Mouse (Mus musculus): ENCODE data around the gene Gm21454. TPM values are rescaled to one million over a fixed set of nuclear protein-coding genes. Genes with fewer than 3 reads are reported as not detected.
"Not testable (repeated sequence)": the region's sequence is repeated elsewhere in the genome, so short reads cannot be mapped to it uniquely, and the experiment has no call there.

Gene Gm21454
- not detected in 2 replicates for polyA plus RNA-seq (2016; fragmentation: Nextera tagmentation; extraction: Ambion mirVana)

DNA sequence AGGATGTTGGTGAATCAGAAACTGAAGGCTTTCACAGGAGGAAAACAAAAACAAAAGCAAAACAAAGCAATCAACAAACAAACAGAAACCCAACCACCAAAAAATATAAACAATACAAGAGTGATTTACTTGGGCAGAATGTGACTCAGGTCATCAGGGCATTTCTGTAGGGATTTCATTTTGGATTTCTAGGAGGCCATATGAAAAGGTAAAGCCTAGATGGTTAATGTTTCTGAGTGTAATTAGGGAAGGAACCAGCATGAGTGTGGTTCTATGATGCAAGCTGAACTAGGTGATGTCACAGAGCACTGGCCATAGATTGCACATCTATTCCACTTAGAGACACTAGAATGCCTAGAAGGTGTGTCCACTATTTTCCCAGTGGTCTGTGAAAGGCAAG is at the start of gene Gm21454, which contains the start of gene Gm21440:
Gene Gm21454 (plus strand): TSS at position 352 of the 400 bp plus-strand sequence.
Gene Gm21440 (plus strand): TSS at position 301 of the 400 bp plus-strand sequence.
- not testable (repeated sequence) for H3K9me3 ChIP-seq; H3K27me3 ChIP-seq (ENCODE audit: poor library complexity, severe bottlenecking); H3K36me3 ChIP-seq (replicated peaks); H3K4me3 ChIP-seq; DNase-seq (ENCODE audit: extremely low spot score, low spot score); H3K4me1 ChIP-seq; H3K27ac ChIP-seq

GRCm38 (mm10) chrY:13223828-13224227 is 28.4 kb upstream of the Gm21454 start, which contains the start of gene Gm21828:
Gene Gm21828, minus strand, starts transcription at chrY:13223928.
- H3K4me3 ChIP-seq; H3K27me3 ChIP-seq (ENCODE audit: poor library complexity, severe bottlenecking); H3K4me1 ChIP-seq; DNase-seq (ENCODE audit: extremely low spot score, low spot score); H3K36me3 ChIP-seq (replicated peaks); H3K27ac ChIP-seq; H3K9me3 ChIP-seq: not testable (repeated sequence)
- no CpG with 5 or more reads among the region's 3 CpGs for WGBS

DNA sequence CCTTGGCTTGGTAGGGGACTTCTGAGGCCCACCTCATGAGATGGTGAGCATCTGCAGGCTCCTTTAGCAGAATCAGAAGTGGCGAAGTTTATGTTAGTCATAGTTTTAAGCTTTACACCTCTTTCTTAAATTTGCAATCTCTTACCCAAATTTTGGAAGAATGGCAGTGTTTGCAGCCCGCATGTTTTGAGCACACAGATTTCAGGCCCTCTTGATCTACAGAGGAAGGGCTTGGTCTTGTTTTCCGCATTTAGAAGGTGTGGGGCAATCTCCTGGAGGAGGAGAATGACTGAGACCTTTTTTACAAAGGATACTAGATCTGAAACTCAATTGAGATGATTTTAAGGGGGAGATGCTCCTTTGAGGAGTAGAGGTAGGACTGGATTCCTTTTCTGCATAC is 96.7 kb downstream of the Gm21454 start, which contains the start of gene Gm21725:
Gene Gm21725 (minus strand): TSS at position 101 of the 400 bp plus-strand sequence.
- WGBS = no CpG with 5 or more reads among the region's 3 CpGs
- not testable (repeated sequence) for H3K36me3 ChIP-seq (replicated peaks); H3K27me3 ChIP-seq (ENCODE audit: poor library complexity, severe bottlenecking)

More for the DNA sequence above, 96.7 kb downstream of the Gm21454 start, which contains the start of gene Gm21725:
- H3K4me1 ChIP-seq; H3K9me3 ChIP-seq; DNase-seq (ENCODE audit: extremely low spot score, low spot score); H3K4me3 ChIP-seq; H3K27ac ChIP-seq: not testable (repeated sequence)

Other genes starting within 250 kb of the Gm21454 start
- gene Gm20807, start 209.6 kb upstream of the Gm21454 start, polyA plus RNA-seq (2016; fragmentation: Nextera tagmentation; extraction: Ambion mirVana) = not detected in 2 replicates
- not detected in 2 replicates for gene Gm21891, start 119.0 kb upstream of the Gm21454 start, polyA plus RNA-seq (2016; fragmentation: Nextera tagmentation; extraction: Ambion mirVana)
- not detected in 2 replicates for gene Gm21425, start 90.5 kb upstream of the Gm21454 start, polyA plus RNA-seq (2016; fragmentation: Nextera tagmentation; extraction: Ambion mirVana)
- not detected in 2 replicates for gene Gm21828, start 28.5 kb upstream of the Gm21454 start, polyA plus RNA-seq (2016; fragmentation: Nextera tagmentation; extraction: Ambion mirVana)
- not detected in 2 replicates for gene Gm21440, start 51 bp upstream of the Gm21454 start, polyA plus RNA-seq (2016; fragmentation: Nextera tagmentation; extraction: Ambion mirVana)
- not detected in 2 replicates for gene Gm21725, start 96.6 kb downstream of the Gm21454 start, polyA plus RNA-seq (2016; fragmentation: Nextera tagmentation; extraction: Ambion mirVana)
- not detected in 2 replicates for gene Gm21866, start 213.1 kb downstream of the Gm21454 start, polyA plus RNA-seq (2016; fragmentation: Nextera tagmentation; extraction: Ambion mirVana)
- gene Gm20773, start 241.6 kb downstream of the Gm21454 start, polyA plus RNA-seq (2016; fragmentation: Nextera tagmentation; extraction: Ambion mirVana) = not detected in 2 replicates